Mouse (Mus musculus) forebrain, postnatal 0 days (tissue): ENCODE results near the gene Tmem251. TPM values are rescaled to one million over a fixed set of nuclear protein-coding genes. Genes with fewer than 3 reads are reported as not detected.

Experiments used
- ATAC-seq: fragments of 200-750 bp; cut with Nextera tagmentation; 2 replicates; pipeline ENCODE4 v1.8.0; 2017; ENCODE audit warnings: mild to moderate bottlenecking, moderate library complexity
- DNase-seq: peaks from one replicate; pipeline ENCODE4 v3.0.0-alpha.2; 2015
- H3K27ac ChIP-seq: fragments of 300-500 bp; sonication (generic); 2 replicates; pipeline ENCODE4 v1.5.1; 2014; ENCODE audit warnings: low read depth, mild to moderate bottlenecking, antibody characterized with exemption, low read length, moderate library complexity, mixed read lengths
- H3K27me3 ChIP-seq: fragments of 300-500 bp; sonication (generic); 2 replicates; pipeline ENCODE4 v1.6.1; 2014; ENCODE audit warnings: mild to moderate bottlenecking, low read length, mixed read lengths; ENCODE audit not compliant: insufficient read depth
- H3K36me3 ChIP-seq: fragments of 300-500 bp; sonication (generic); 2 replicates; pipeline ENCODE4 v1.6.1; 2014; ENCODE audit warnings: mild to moderate bottlenecking, moderate library complexity; ENCODE audit not compliant: insufficient read depth
- H3K4me1 ChIP-seq: fragments of 300-500 bp; sonication (generic); 2 replicates; pipeline ENCODE4 v1.6.1; 2014; ENCODE audit warnings: antibody characterized with exemption; ENCODE audit not compliant: insufficient read depth
- H3K4me2 ChIP-seq: fragments of 300-500 bp; sonication (generic); 2 replicates; pipeline ENCODE4 v1.6.1; 2014; ENCODE audit warnings: low read depth, mild to moderate bottlenecking, moderate library complexity
- H3K4me3 ChIP-seq: fragments of 300-500 bp; sonication (generic); 2 replicates; pipeline ENCODE4 v1.5.1; 2014; ENCODE audit warnings: low read depth, low read length, mixed read lengths
- H3K9ac ChIP-seq: fragments of 300-500 bp; sonication (generic); 2 replicates; pipeline ENCODE4 v1.6.1; 2014; ENCODE audit warnings: mild to moderate bottlenecking
- H3K9me3 ChIP-seq: fragments of 300-500 bp; sonication (generic); 2 replicates; pipeline ENCODE4 v1.6.1; 2016; ENCODE audit warnings: low read length
- CTCF ChIP-seq: sonication (generic); IDR thresholded peaks from 2 replicates; pipeline ENCODE4 v1.5.1; 2016; ENCODE audit warnings: antibody characterized with exemption, control low read depth, low read depth
- whole genome bisulfite sequencing: fragments of 180-500 bp; shearing (Covaris S2); extraction: QIAGEN DNeasy Blood & Tissue Kit; methylation state at CpG from one replicate; pipeline ENCODE4 v1.1.7; 2014; 5-methylcytosine and 5-hydroxymethylcytosine counted together
- polyA plus RNA-seq: library from polyadenylated mRNA; unstranded; fragments of >200 nt; fragmentation: Nextera tagmentation; extraction: Ambion mirVana; gene quantifications from 2 replicates; pipeline ENCODE4 v1.2.1, GENCODE M21; 2015
- total RNA-seq: library from RNA; depleted of rRNA; stranded (reverse); fragments of >200 nt; gene quantifications from 2 replicates; pipeline ENCODE4 v1.2.3, GENCODE M21; 2014

The Tmem251 gene
- total and polyA plus RNA-seq, 2 experiments from 2014 or later, result 6.0 to 12.9 TPM

GRCm38 (mm10) chr12:102700453-102700852 lies 43.1 kb upstream of the Tmem251 start:
- no peaks in the 10 kb centered on the region for H3K36me3 ChIP-seq
- DNase-seq, result peak; percentile 58
- TF ChIP-seq CTCF, result peak; percentile 36
- H3K9ac ChIP-seq, result no peak overlapping the region
- ATAC-seq, result no peak
- WGBS, result 30% methylated on average over 12 of the region's 12 CpGs
- no peaks in the 10 kb centered on the region for H3K27me3 ChIP-seq
- H3K4me3 ChIP-seq, result no peak overlapping the region
- peak overlapping the region; percentile 47 for H3K27ac ChIP-seq
- H3K4me2 ChIP-seq, result peak overlapping the region; percentile 29
- H3K4me1 ChIP-seq, result peaks cover 36% of the 10 kb centered on the region
- no peaks in the 10 kb centered on the region for H3K9me3 ChIP-seq

- H3K9me3 ChIP-seq, result no peaks in the 10 kb centered on the region
- DNase-seq, result no peak
- no peaks in the 10 kb centered on the region for H3K27me3 ChIP-seq
- H3K36me3 ChIP-seq, result no peaks in the 10 kb centered on the region
- no peak for TF ChIP-seq CTCF
- H3K27ac ChIP-seq, result no peak overlapping the region
- no peak for ATAC-seq
- peaks cover 42% of the 10 kb centered on the region for H3K4me1 ChIP-seq
- peak overlapping the region; percentile 79 for H3K4me2 ChIP-seq
- no peak overlapping the region; the same call in 1 of the 2 replicates for H3K9ac ChIP-seq
- WGBS, result 95% methylated on average over 5 of the region's 5 CpGs
- H3K4me3 ChIP-seq, result no peak overlapping the region
Measured at GRCm38 (mm10) chr12:102701691-102702207, 41.8 kb upstream of the Tmem251 start.

- DNase-seq (peak; percentile 92), ATAC-seq (no peak)
- TF ChIP-seq CTCF, result peak; percentile 79
- 5% methylated on average over 15 of the region's 15 CpGs for WGBS
- no peaks in the 10 kb centered on the region for H3K36me3 ChIP-seq
- no peaks in the 10 kb centered on the region for H3K27me3 ChIP-seq
- H3K4me1 ChIP-seq, result peaks cover 42% of the 10 kb centered on the region
- H3K4me3 ChIP-seq, result peak overlapping the region; percentile 88
- H3K27ac ChIP-seq, result peak overlapping the region; percentile 96; the same call in 1 of the 2 replicates
- H3K9ac ChIP-seq, result peak overlapping the region; percentile 37
- H3K4me2 ChIP-seq, result peak overlapping the region; percentile 79
- no peaks in the 10 kb centered on the region for H3K9me3 ChIP-seq
Measured at GRCm38 (mm10) chr12:102702356-102703110, 41.0 kb upstream of the Tmem251 start.

- peak overlapping the region; percentile 96 for H3K27ac ChIP-seq
- 3% methylated on average over 4 of the region's 4 CpGs for WGBS
- H3K4me2 ChIP-seq, result peak overlapping the region; percentile 79
- peak; percentile 59 for DNase-seq
- TF ChIP-seq CTCF, result peak; percentile 48
- peak overlapping the region; percentile 88 for H3K4me3 ChIP-seq
- no peaks in the 10 kb centered on the region for H3K36me3 ChIP-seq
- peaks cover 40% of the 10 kb centered on the region for H3K4me1 ChIP-seq
- ATAC-seq, result no peak
- no peaks in the 10 kb centered on the region for H3K9me3 ChIP-seq
- no peaks in the 10 kb centered on the region for H3K27me3 ChIP-seq
- peak overlapping the region; percentile 90 for H3K9ac ChIP-seq
Measured at GRCm38 (mm10) chr12:102703111-102703412, 40.5 kb upstream of the Tmem251 start.

GRCm38 (mm10) chr12:102703441-102703840 lies 40.1 kb upstream of the Tmem251 start:
- Histone ChIP-seq H3K9me3 (no peaks in the 10 kb centered on the region), H3K27ac (peak overlapping the region; percentile 96), H3K27me3 (no peaks in the 10 kb centered on the region), H3K4me2 (peak overlapping the region; percentile 79), H3K4me3 (peak overlapping the region; percentile 88), H3K36me3 (no peaks in the 10 kb centered on the region), H3K4me1 (peaks cover 36% of the 10 kb centered on the region), H3K9ac (peak overlapping the region; percentile 90)
- no peak for TF ChIP-seq CTCF
- WGBS, result 11% methylated on average over 6 of the region's 6 CpGs
- DNase-seq (no peak), ATAC-seq (no peak)

- Histone ChIP-seq H3K9me3 (no peaks in the 10 kb centered on the region), H3K27ac (peak overlapping the region; percentile 96), H3K4me3 (peak overlapping the region; percentile 88), H3K36me3 (no peaks in the 10 kb centered on the region), H3K9ac (peak overlapping the region; percentile 90), H3K4me2 (peak overlapping the region; percentile 79), H3K27me3 (no peaks in the 10 kb centered on the region), H3K4me1 (peaks cover 31% of the 10 kb centered on the region)
- ATAC-seq (no peak), DNase-seq (peak; percentile 52)
- no peak for TF ChIP-seq CTCF
- 4% methylated on average over 17 of the region's 17 CpGs for WGBS
Measured at GRCm38 (mm10) chr12:102703921-102704408, 39.6 kb upstream of the Tmem251 start.
